Mouse (Mus musculus): ENCODE measurements at regions not wholly inside any gene's neighbourhood (a gene's known extent, or its start where the extent isn't known, plus 50 kb on each side); places are given as distances from the start of the nearest gene placed in this dataset.

GRCm38 (mm10) chr13:102294451-102294850 lies 398.9 kb upstream of the Cd180 start:
- no peak for DNase-seq

- no peak for DNase-seq
These were observed 398.3 kb upstream of the Cd180 start for GRCm38 (mm10) chr13:102295079-102295478.

- DNase-seq: no peak
These were observed 385.4 kb upstream of the Cd180 start for GRCm38 (mm10) chr13:102307983-102308382.

GRCm38 (mm10) chr13:102312096-102312495 lies 381.3 kb upstream of the Cd180 start:
- no peak for DNase-seq

GRCm38 (mm10) chr13:102315921-102316692 lies 377.3 kb upstream of the Cd180 start:
- no peak for DNase-seq

GRCm38 (mm10) chr13:102318891-102319404 lies 374.4 kb upstream of the Cd180 start:
- DNase-seq: no peak

- no peak for DNase-seq
These were observed 373.9 kb upstream of the Cd180 start for GRCm38 (mm10) chr13:102319453-102319852.

GRCm38 (mm10) chr13:102323876-102324275 lies 369.5 kb upstream of the Cd180 start:
- no peak for DNase-seq

- DNase-seq: no peak
These were observed 367.4 kb upstream of the Cd180 start for GRCm38 (mm10) chr13:102326003-102326402.

GRCm38 (mm10) chr13:102326544-102326943 lies 366.8 kb upstream of the Cd180 start:
- no peak for DNase-seq

GRCm38 (mm10) chr13:102333667-102334066 lies 359.7 kb upstream of the Cd180 start:
- no peak for DNase-seq

- DNase-seq: no peak
These were observed 359.2 kb upstream of the Cd180 start for GRCm38 (mm10) chr13:102334131-102334534.

GRCm38 (mm10) chr13:102343236-102343635 lies 350.1 kb upstream of the Cd180 start:
- DNase-seq: no peak

GRCm38 (mm10) chr13:102344606-102345269 lies 348.6 kb upstream of the Cd180 start:
- DNase-seq: no peak

- DNase-seq: no peak
These were observed 343.9 kb upstream of the Cd180 start for GRCm38 (mm10) chr13:102349493-102349892.

- DNase-seq: peak in 1 of 2 experiments; percentile 6
These were observed 341.1 kb upstream of the Cd180 start for GRCm38 (mm10) chr13:102352073-102352854.

- DNase-seq: peak in 1 of 2 experiments; percentile 3
These were observed 337.8 kb upstream of the Cd180 start for GRCm38 (mm10) chr13:102355569-102355968.

GRCm38 (mm10) chr13:102372451-102373082 lies 320.8 kb upstream of the Cd180 start:
- no peak for DNase-seq

- DNase-seq: no peak
These were observed 312.7 kb upstream of the Cd180 start for GRCm38 (mm10) chr13:102380667-102381066.

- no peak for DNase-seq
These were observed 301.4 kb upstream of the Cd180 start for GRCm38 (mm10) chr13:102391911-102392310.

- no peak for DNase-seq
These were observed 300.3 kb upstream of the Cd180 start for GRCm38 (mm10) chr13:102392868-102393661.

GRCm38 (mm10) chr13:102393662-102393970 lies 299.7 kb upstream of the Cd180 start:
- no peak for DNase-seq
